Mouse (Mus musculus) neural tube, embryonic 15.5 days (tissue): ENCODE measurements around the gene Sorbs2. TPM values are rescaled to one million over a fixed set of nuclear protein-coding genes. Genes with fewer than 3 reads are reported as not detected.

Source experiments
- ATAC-seq: fragments of 200-750 bp; cut with Nextera tagmentation; 2 replicates; pipeline ENCODE4 v1.8.0; 2017; ENCODE audit warnings: mild to moderate bottlenecking, moderate TSS enrichment, moderate library complexity; ENCODE audit not compliant: low FRiP score
- H3K27ac ChIP-seq: fragments of 300-500 bp; sonication (generic); replicated peaks from 2 replicates; pipeline ENCODE4 v1.5.1; 2015; ENCODE audit warnings: mild to moderate bottlenecking, inconsistent platforms
- H3K27me3 ChIP-seq: fragments of 300-500 bp; sonication (generic); replicated peaks from 2 replicates; pipeline ENCODE4 v1.6.1; 2015; ENCODE audit warnings: inconsistent platforms
- H3K36me3 ChIP-seq: fragments of 300-500 bp; sonication (generic); 2 replicates; pipeline ENCODE4 v1.6.1; 2015; ENCODE audit warnings: inconsistent platforms
- H3K4me1 ChIP-seq: fragments of 300-500 bp; sonication (generic); 2 replicates; pipeline ENCODE4 v1.6.1; 2015; ENCODE audit warnings: inconsistent platforms
- H3K4me2 ChIP-seq: fragments of 300-500 bp; sonication (generic); 2 replicates; pipeline ENCODE4 v1.6.1; 2015; ENCODE audit warnings: inconsistent platforms, mild to moderate bottlenecking, moderate library complexity
- H3K4me3 ChIP-seq: fragments of 300-500 bp; sonication (generic); replicated peaks from 2 replicates; pipeline ENCODE4 v1.5.1; 2015; ENCODE audit warnings: mild to moderate bottlenecking, inconsistent platforms
- H3K9ac ChIP-seq: fragments of 300-500 bp; sonication (generic); replicated peaks from 2 replicates; pipeline ENCODE4 v1.6.1; 2015; ENCODE audit warnings: mild to moderate bottlenecking, inconsistent platforms
- H3K9me3 ChIP-seq: fragments of 300-500 bp; sonication (generic); replicated peaks from 2 replicates; pipeline ENCODE4 v1.6.1; 2016; ENCODE audit warnings: inconsistent platforms
- whole genome bisulfite sequencing: fragments of 180-500 bp; shearing (Covaris S2); methylation state at CpG from one replicate; pipeline ENCODE4 v1.1.7; 2015; ENCODE audit warnings: mixed read lengths; 5-methylcytosine and 5-hydroxymethylcytosine counted together
- polyA plus RNA-seq: library from polyadenylated mRNA; unstranded; fragments of >200 nt; fragmentation: Nextera tagmentation; extraction: Ambion mirVana; gene quantifications from 2 replicates; pipeline ENCODE4 v1.2.1, GENCODE M21; 2015

Gene Sorbs2
- polyA plus RNA-seq, 1 experiment from 2014 or later: 48.8 TPM

DNA sequence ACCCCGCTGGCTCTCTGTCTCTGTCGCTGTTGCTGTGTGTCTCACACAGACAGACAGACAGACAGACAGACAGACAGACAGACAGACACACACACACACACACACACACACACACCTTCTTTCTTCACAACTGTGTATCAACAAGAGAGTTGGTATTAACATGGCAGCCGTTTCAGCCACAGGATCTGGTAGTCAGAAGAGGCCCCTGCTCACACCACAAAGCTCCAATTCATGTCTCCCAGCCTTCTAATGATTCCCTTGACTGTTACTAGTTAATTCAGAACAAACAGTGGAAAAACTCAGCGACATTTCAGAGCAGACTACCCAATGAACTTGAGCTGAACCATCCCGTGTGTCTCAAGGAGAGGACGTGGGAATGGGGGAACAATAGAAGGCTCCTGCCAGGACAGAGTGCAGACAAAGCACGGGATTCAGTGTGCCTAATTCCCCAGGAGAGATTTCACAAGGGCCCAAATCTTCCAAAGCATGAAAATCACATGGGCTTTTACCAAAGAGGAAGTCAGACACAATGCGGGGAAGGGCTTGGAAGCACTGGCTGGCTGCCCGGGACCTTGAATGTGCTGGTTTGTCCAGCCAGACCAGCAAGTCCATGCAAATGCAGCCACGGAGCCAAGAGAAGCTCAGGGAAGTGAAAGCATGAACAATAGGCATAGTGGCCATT lies 367.5 kb downstream of the Sorbs2 start:
- peak; percentile 81 for ATAC-seq
- H3K4me1 ChIP-seq: peaks cover 11% of the 10 kb centered on the region
- 0 out of 2 replicates have a peak, but pooled peaks cover 2% of the 10 kb centered on the region for H3K9me3 ChIP-seq
- peak overlapping the region; percentile 72 for H3K27ac ChIP-seq
- no peaks in the 10 kb centered on the region for H3K36me3 ChIP-seq
- no peaks in the 10 kb centered on the region for H3K27me3 ChIP-seq
- 18% methylated on average over 10 of the region's 10 CpGs for WGBS
- 0 out of 2 replicates have a peak overlapping the region, but pooled peaks have one; percentile 8 for H3K4me2 ChIP-seq
- no peak overlapping the region for H3K9ac ChIP-seq
- no peak overlapping the region for H3K4me3 ChIP-seq

DNA sequence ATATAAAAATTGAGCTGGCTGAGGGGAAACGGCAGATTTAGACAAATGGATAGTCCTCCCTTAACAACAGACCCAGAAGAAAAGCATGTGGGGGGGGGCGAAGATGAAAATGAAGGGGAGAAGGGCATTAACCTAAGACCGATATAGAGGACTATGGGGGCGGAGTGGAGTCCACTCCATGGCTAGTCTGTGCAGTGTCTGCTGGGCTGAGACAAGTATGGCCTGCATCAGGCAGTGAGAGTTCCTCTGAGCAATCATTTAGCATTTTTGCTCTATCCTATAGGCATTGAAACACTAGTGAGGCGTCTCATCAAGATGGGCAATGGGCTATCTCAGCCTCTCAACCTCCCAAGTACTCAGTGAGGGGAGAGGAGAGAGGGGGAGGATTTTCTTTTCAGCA lies 368.8 kb downstream of the Sorbs2 start:
- no peak for ATAC-seq
- H3K27me3 ChIP-seq: no peaks in the 10 kb centered on the region
- H3K36me3 ChIP-seq: no peaks in the 10 kb centered on the region
- no peak overlapping the region for H3K9ac ChIP-seq
- 0 out of 2 replicates have a peak, but pooled peaks cover 5% of the 10 kb centered on the region for H3K9me3 ChIP-seq
- no peak overlapping the region for H3K4me3 ChIP-seq
- H3K27ac ChIP-seq: no peak overlapping the region
- H3K4me2 ChIP-seq: no peak overlapping the region
- peaks cover 11% of the 10 kb centered on the region for H3K4me1 ChIP-seq
- WGBS: 75% methylated on average over 5 of the region's 5 CpGs

Other genes starting within 250 kb of the Sorbs2 start
- not detected in 2 replicates for gene F11, start 245.8 kb upstream of the Sorbs2 start, polyA plus RNA-seq
- gene Klkb1, start 212.9 kb upstream of the Sorbs2 start, polyA plus RNA-seq: 0.09 TPM in 1 of 2 replicates, not detected in the other
- 0.11 TPM in 1 of 2 replicates, not detected in the other for gene Gm45753, start 199.3 kb upstream of the Sorbs2 start, polyA plus RNA-seq
- gene Cyp4v3, start 174.6 kb upstream of the Sorbs2 start, polyA plus RNA-seq: 1.5 and 1.8 TPM in 2 replicates
- gene Fam149a, start 125.5 kb upstream of the Sorbs2 start, polyA plus RNA-seq: 11.7 and 13.3 TPM in 2 replicates
- 0.84 and 1.5 TPM in 2 replicates for gene Tlr3, start 96.7 kb upstream of the Sorbs2 start, polyA plus RNA-seq